Mouse (Mus musculus): Measurements from ENCODE around the gene Ybx1.
A peak's percentile ranks its signal among the peaks of the same experiment; 100 is the strongest.

Gene Ybx1

GRCm38 (mm10) chr4:119266606-119267005 lies 27.8 kb downstream of the Ybx1 start:
- no peak for DNase-seq (ENCODE audit: low spot score)

GRCm38 (mm10) chr4:119263459-119263858 lies 30.9 kb downstream of the Ybx1 start:
- DNase-seq (ENCODE audit: low spot score): no peak

DNA sequence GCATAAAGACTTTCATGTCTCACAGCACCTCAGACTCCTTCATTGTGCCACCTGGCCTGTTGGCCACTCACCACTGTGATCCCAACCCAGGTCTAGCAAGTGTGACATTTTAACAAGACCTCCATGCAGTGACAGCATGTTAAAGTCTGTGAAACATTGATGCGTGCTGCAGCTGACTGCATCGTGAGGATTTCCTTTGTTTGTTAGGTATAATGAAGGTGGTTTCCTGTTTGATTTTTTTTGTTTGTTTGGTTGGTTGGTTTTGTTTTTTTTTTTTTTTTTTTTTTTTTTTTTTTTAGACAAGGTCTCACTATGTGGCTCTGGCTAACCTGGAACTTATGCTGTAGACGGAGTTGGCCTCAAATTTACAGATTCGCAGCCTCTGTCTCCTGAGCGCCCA lies 31.9 kb downstream of the Ybx1 start:
- no peak for DNase-seq (ENCODE audit: low spot score)

DNA sequence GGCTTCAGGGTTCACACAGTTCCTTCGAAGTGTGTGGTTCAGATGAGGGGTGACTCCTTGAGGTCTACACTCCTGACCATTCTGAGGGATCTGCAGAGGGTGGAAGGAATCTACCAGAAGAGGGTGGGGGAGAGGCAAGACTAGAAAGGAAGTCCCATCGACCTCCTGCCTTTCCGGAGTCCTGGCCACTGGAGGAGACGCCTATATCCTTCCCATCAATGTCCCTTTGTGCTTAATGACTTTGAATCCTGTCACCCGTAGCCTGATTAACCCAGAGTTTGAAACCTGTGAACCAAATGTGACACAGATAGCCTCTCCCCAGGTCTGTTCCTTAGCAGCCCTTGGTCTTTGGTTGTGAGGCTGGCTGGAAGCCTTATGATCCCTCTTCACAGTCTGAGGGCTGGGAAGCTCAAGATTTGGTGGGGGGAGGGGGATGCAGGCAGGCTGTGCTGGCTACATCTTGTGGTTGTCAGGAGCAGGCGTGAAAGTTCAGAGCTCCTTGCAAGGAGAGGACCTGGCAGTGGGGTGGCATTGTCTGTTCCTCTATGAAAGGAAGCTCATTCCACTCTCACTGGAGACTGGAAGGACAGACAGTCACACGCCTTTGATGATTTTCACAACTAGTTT lies 33.2 kb downstream of the Ybx1 start:
- no peak for DNase-seq (ENCODE audit: low spot score)

DNA sequence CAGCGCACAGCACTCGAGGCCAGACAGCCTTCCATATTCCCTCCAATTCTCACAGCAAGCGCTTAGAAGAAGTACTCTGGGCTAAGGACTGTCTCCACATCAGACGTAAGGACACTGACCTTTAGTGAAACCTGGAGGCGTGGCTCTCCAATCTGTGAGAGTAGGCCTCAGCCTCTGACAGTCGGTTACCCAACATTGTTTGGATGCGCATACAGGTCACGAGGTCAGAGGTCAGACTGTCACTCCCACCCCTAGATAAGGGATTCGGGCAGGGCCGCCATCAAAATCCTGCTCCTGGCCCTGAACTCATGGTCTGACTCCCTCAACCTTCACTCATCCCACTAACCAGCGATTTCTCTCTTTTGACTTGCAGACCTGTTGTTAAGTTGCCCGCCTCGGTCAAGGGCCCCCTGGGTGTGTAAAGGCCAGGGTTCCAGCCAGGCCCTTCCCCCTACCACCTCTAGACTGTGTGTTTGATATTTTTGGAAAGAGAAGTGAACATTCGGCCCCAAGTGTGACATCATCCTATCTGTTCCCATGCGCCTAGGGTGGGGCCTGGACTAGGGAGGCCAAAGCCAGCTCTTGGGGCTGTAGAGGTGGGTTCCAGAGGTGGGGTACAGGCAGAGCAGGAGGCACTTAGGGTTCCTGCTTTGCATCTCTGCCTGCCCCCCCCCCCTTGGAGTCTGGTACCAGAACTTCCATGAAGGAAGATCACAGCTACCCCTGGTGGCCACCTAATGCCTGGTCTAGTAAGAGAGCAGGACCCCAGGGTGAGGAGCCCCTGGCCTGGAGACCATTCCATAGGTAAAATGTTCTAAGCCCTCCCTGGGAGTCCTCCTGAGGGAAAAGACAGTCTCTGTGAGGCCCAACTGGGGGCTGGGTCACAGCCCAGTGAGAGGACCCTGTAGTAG lies 34.8 kb downstream of the Ybx1 start:
- DNase-seq (ENCODE audit: low spot score): no peak

DNA sequence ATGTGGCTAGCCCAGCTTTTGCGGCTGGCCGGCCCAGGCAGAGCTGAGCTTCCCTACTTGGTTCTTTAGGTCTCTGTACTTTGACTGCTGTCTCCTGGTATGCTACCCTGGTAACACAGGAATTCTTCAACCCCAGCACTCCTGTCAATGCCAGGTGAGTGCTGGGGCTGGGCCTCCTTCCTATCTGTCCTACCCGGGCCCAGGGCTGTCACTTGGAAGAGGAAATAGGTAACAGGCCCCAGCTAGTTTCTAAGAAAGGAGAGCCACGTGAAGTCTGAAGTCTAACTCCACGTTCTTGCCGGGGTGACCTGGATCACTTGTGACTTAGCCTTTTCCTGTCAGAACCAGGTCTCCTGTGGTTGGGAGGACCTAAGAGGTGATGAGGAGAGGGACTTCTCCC lies 37.3 kb downstream of the Ybx1 start:
- DNase-seq (ENCODE audit: low spot score): no peak

- DNase-seq (ENCODE audit: low spot score): no peak
Observed at GRCm38 (mm10) chr4:119255351-119255750, 39.1 kb downstream of the Ybx1 start, which contains the start of gene Cldn19. Gene Cldn19, plus strand, starts transcription at chr4:119255414.

DNA sequence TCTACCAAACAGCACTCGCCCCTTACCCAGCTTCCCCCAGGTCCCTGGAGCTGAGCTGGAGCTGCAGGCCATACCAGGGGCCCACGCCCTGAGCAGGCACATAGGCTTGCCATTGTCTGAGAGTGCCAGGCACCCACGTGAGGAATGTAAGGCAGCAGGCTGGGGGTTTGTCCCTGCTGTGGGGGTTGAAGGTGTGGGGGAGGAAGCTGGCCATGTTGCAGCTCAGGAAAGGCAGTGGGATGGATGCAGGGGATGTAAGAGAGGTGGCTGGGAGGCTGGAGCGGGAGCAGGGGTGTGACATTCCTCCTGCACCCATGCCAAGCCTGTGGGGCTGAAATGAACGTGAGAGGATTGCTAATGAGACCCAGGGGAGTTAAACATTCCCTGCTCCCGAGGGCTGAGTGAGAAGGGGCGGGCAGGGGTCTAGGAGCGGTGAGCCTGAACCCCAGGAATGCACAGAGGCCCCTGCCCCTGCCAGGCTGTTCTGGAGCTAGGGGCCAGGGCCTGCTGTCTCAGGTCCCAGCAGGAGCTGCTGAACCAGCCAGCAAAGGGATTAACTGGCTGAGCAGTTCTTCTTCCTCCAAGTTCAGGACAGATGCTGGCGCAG lies 40.3 kb downstream of the Ybx1 start:
- DNase-seq (ENCODE audit: low spot score): no peak

GRCm38 (mm10) chr4:119252025-119252808 lies 42.2 kb downstream of the Ybx1 start:
- no peak for DNase-seq (ENCODE audit: low spot score)

GRCm38 (mm10) chr4:119248407-119248965 lies 45.9 kb downstream of the Ybx1 start:
- DNase-seq (ENCODE audit: low spot score): no peak

DNA sequence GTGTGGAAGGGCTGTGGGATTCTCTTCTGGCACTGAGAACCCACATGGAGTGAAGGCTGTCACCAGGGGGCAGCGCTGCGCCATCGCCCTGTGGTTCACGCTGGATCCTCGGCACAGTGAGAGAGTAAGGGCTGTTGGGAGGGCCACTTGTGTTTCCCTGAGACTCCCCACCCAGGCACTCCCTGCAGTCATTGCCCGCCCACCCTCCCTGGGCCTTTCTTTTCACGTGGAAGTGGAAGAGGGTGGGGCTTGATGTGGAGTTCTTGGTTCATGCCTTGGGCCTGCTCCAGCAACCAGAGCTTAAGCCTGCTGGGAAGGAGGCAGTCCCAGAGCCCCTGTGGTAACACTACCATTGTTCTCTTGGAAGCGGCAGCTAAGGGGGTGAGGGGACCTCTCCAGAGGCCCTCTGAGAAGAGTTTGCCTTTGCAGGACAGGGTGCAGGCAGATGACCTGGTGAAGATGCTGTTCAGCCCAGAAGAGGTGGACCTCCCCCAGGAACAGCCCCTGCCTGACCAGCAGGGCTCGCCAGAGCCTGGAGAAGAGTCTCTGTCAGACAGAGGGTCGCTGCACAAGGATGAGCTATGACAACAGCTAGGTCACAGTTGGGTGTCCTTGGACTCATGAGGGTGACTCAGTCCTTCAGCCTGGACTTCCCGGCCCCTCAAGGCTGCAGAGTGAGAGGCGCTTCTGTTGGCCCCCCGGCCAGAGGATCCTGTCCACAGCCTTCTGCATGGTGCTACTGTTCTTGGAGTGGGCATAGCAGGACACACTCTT lies 46.8 kb downstream of the Ybx1 start:
- DNase-seq (ENCODE audit: low spot score): peak; percentile 69

DNA sequence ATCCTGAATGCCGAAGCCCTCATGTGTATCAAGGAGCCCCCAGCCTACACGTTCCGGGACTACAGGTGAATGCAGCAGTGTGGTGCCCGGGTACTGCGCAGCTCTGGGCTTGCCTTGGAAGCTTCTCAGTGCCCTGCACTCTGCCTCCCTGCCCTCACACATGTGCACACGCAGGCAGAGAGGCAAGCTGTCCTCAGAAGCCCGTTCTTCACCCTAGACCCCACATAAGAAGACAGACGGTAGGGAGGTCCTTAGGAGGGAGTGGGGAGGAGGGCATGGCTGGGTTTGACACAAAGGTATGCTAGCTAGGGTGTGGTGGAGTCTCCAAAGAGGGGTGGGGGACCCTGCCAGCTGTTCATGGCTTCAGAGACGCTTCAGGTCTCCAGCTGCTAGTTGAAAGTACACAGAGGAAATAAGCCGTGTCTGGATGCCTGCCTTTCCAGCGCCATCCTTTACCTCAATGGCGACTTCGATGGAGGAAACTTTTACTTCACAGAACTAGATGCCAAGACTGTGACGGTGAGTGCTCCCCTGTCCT lies 47.6 kb downstream of the Ybx1 start:
- no peak for DNase-seq (ENCODE audit: low spot score)

DNA sequence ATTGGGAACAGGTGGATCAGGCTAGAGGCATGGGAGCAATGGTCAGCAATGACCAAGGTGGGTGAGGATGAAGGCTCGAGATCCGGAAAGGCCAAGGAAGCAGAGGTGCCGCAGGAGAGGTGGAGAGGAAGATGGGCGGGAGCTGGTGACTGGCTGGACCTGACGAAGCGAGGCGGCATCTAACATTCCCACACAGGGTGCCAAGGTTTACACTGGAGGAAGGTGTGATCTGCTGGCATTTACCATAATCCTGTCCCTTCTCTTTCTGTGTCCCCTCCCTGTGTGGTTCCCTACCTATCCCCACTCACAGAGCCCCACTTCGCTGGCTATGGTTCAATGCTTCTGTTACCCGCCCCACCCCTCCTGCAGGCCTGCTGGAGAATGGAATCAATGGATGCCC lies 48.4 kb downstream of the Ybx1 start:
- no peak for DNase-seq (ENCODE audit: low spot score)

DNA sequence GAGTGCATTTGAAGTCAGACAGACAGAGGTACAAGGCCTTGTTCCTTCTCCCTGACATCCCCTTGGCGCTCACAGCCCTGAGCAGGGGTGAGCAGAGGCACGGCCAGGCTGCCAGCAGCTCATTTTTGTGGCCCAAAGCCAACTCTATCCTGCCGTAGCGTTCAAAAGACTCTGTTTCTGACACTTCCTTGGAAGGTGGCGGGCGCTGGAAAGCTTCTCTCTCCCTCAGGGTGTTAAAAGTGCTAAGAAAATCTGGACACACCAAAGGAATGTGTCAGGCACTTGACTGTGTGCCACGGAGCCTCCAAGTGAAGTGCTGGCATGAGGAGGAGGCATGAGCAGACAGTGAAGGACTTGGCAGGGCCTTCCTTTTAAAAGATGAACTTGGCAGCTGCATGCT lies 48.8 kb downstream of the Ybx1 start:
- DNase-seq (ENCODE audit: low spot score): no peak

DNA sequence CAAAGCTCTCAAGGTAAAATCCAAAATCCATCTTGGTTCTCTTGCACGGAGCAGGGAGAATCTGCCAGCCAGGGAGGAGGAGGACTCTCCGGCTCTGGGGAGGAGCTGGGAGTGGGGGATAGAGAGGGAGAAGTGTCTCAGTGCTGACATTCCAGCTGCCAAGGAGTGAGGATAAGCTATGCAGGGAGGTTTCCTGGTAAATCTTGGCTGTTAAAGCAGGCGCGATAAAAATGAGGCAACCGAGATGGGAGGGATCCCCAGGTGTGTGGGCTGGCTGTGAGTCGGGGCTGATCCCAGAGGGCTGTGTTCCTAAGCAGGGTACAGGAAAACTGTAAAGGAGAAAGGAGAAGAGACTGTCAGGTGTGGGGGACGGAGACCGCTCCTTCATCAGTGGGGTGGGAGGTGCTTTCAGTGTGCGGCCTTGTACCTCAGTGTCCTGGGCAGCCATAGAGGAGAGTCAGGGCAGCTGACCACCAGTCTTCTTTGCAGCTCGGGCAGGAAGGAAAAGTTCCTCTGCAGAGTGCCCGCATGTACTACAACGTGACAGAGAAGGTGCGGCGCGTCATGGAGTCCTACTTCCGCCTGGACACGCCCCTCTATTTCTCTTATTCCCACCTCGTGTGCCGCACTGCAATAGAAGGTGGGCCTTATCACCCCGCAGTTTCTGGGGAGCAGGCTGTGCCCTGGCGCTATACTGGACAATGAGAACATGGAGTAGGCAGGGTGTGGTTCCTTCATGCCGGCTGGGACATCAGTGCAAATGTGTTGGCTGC lies 49.8 kb downstream of the Ybx1 start:
- no peak for DNase-seq (ENCODE audit: low spot score)

- no peak for DNase-seq (ENCODE audit: low spot score)
Observed at GRCm38 (mm10) chr4:119242571-119242970, 51.8 kb downstream of the Ybx1 start.

GRCm38 (mm10) chr4:119241664-119242063 lies 52.7 kb downstream of the Ybx1 start:
- DNase-seq (ENCODE audit: low spot score): no peak

DNA sequence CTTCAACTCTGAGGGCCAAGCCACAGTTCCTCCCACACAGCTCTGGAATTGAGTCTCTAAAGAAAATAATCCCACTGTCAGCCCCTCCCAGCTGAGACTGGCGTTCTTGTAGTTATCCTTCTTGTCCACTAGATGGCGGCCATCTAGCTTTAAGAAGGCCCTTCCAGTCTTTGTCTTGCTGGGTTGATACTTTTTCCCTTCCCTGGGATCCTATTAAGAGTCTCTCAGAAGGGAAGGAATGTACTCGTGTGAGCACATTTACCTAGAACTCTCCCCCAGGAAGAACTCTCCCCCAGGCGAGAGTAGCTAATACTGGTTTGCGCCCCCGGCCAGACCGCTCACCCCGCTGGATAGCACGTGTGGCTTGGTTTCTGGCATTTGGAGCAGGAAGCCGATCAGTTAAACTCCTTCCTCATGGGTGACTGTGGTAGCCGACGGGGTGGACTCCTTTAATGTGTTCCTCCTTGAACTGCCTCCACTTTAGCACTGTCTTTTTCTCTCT lies 55.2 kb downstream of the Ybx1 start:
- DNase-seq (ENCODE audit: low spot score): no peak

DNA sequence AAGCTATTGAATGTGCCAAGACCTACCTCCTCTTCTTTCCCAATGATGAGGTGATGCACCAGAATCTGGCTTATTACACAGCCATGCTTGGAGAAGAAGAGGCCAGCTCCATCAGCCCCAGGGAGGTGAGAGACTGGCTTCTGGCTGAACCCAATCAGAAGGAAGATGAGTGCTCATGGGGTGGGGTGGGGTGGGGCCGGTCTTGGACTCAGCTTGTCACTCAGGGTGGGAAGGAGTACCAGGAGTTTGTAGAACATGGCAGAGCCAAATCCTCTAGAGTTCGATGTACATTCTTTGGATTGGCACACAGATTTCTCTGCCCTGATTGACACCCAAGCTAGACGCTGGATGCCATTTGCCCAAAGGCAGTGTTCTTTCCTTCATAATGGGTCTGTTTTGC lies 55.7 kb downstream of the Ybx1 start:
- no peak for DNase-seq (ENCODE audit: low spot score)

DNA sequence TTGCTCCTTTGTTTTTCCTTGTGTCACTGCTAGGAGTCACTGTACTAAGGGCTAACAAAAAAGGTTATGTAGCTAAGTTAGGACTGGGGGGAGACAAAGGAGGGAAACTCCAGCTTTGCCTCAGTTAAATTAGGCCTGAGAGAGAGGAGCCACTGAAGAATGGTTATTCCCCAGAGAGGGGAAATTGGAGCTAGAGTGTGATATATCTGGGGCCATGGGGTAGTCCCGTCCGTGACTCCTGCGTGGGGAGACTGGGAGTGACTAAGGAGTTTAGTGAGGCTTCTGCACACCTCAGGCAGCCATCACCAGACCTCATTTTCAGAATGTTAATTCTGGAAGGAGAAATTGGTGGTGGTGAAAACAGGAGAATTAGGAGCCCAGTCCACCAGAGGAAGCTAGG lies 60.1 kb downstream of the Ybx1 start:
- DNase-seq (ENCODE audit: low spot score): no peak

All from urinary bladder, postnatal 25 days (tissue).